Mouse (Mus musculus) lung, adult 2 months (tissue): ENCODE data around the gene Nkx2-5.

Experiments used
- CTCF ChIP-seq: fragments of 200-500 bp; IDR thresholded peaks from 2 replicates; pipeline ENCODE4 v1.5.1; 2011; ENCODE audit warnings: mild to moderate bottlenecking, low read length, control low read depth; ENCODE audit not compliant: insufficient read depth
- POLR2A ChIP-seq: fragments of 200-500 bp; IDR thresholded peaks from 2 replicates; pipeline ENCODE4 v1.6.1; 2011; ENCODE audit warnings: low read depth, mild to moderate bottlenecking, control low read depth, low read length, borderline replicate concordance; ENCODE audit errors: extremely low read depth

- TF ChIP-seq CTCF (no peak), POLR2A (no peak)
These were observed 7.2 kb downstream of the Nkx2-5 start for GRCm38 (mm10) chr17:26837546-26837985.
